Mouse (Mus musculus) small intestine, adult 2 months (tissue): ENCODE data around the gene Ccl9. TPM values are rescaled to one million over a fixed set of nuclear protein-coding genes. Genes with fewer than 3 reads are reported as not detected.

Source experiments
- H3K27ac ChIP-seq: fragments of 200-500 bp; 2 replicates; pipeline ENCODE4 v1.5.1; 2012; ENCODE audit warnings: low read depth, low read length, control low read depth, inconsistent platforms; ENCODE audit not compliant: insufficient read depth
- H3K27me3 ChIP-seq: fragments of 200-500 bp; 2 replicates; pipeline ENCODE4 v1.6.1; 2012; ENCODE audit warnings: mild to moderate bottlenecking, moderate library complexity, low read length, inconsistent platforms; ENCODE audit not compliant: control insufficient read depth, insufficient read depth
- H3K36me3 ChIP-seq: fragments of 200-500 bp; 2 replicates; pipeline ENCODE4 v1.6.1; 2012; ENCODE audit warnings: mild to moderate bottlenecking, low read length, control low read depth, inconsistent platforms; ENCODE audit not compliant: control insufficient read depth, insufficient read depth
- H3K4me1 ChIP-seq: fragments of 200-500 bp; 2 replicates; pipeline ENCODE4 v1.6.1; 2012; ENCODE audit warnings: low read length, inconsistent platforms, mixed read lengths; ENCODE audit not compliant: control insufficient read depth, insufficient read depth, insufficient read length
- H3K4me3 ChIP-seq: fragments of 200-500 bp; 2 replicates; pipeline ENCODE4 v1.5.1; 2012; ENCODE audit warnings: low read depth, mild to moderate bottlenecking, control low read depth, inconsistent platforms, low read length, moderate library complexity
- CTCF ChIP-seq: fragments of 200-500 bp; IDR thresholded peaks from 2 replicates; pipeline ENCODE4 v1.5.1; 2012; ENCODE audit warnings: low read depth, mild to moderate bottlenecking, control low read depth, inconsistent platforms, low read length, moderate library complexity, mixed read lengths; ENCODE audit not compliant: insufficient replicate concordance, insufficient read length; ENCODE audit errors: extremely low read depth
- POLR2A ChIP-seq: fragments of 200-500 bp; IDR thresholded peaks from 2 replicates; pipeline ENCODE4 v1.6.1; 2012; ENCODE audit warnings: low read depth, mild to moderate bottlenecking, control low read depth, inconsistent platforms, low read length, moderate library complexity
- WGBS: fragments of 180-500 bp; shearing (Covaris S2); methylation state at CpG from one replicate; pipeline ENCODE4 v1.1.7; 2018; 5-methylcytosine and 5-hydroxymethylcytosine counted together
- polyA plus RNA-seq: library from polyadenylated mRNA; depleted of rRNA; stranded (reverse); fragments of >200 nt; gene quantifications from 2 replicates; pipeline ENCODE4 v1.2.3, GENCODE M21; 2012

Ccl9 gene
- polyA plus RNA-seq, 1 experiment: 3.7 TPM

DNA sequence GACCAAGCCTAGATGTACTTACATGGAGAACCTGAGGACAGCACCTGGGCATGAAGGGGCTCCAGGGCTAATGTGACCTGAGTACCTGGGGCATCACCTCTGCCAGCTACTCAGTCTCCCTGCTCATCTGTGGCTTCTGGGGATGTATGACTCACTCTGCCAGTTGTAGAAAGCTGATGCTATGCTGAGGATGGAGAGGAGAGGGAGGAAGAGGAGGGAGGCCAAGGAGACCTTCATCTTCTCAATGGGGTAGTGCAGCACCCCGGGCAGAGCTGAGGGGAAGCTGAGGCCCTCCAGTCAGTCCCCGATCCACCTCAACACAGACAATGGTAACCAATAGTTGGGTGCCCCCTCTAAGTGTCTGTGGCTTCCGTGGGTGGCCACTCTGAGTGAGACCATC lies 9.7 kb downstream of the Ccl9 start:
- TF ChIP-seq POLR2A (no peak), CTCF (no peak)
- H3K27ac ChIP-seq: no peak overlapping the region
- H3K36me3 ChIP-seq: no peaks in the 10 kb centered on the region
- no peak overlapping the region for H3K4me3 ChIP-seq
- WGBS: 87% methylated on average over 3 of the region's 3 CpGs
- H3K27me3 ChIP-seq: no peaks in the 10 kb centered on the region
- H3K4me1 ChIP-seq: peaks cover 10% of the 10 kb centered on the region; the same call in 1 of the 2 replicates

DNA sequence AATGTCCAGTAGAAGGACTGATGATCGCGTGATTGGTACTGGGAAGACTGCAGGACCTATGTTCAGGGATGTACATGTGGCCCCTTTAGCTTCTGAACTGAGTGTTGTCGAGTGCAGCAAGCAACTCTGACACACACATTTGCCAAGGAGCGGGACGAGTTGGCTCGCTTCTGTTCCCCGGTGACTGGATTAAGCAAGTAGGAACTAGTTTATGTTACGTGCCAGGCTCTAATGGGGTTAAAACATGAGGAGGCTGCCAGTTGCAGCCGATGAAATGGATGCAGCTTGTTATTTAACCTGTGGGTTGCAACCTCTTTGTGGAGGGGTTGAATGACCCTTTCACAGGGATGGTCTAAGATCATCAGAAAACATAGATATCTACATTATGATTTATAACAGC lies 10.4 kb downstream of the Ccl9 start:
- TF ChIP-seq CTCF (no peak), POLR2A (no peak)
- no peaks in the 10 kb centered on the region for H3K36me3 ChIP-seq
- WGBS: 90% methylated on average over 9 of the region's 9 CpGs
- H3K4me1 ChIP-seq: peaks cover 10% of the 10 kb centered on the region; the same call in 1 of the 2 replicates
- H3K4me3 ChIP-seq: no peak overlapping the region
- no peaks in the 10 kb centered on the region for H3K27me3 ChIP-seq
- no peak overlapping the region for H3K27ac ChIP-seq

DNA sequence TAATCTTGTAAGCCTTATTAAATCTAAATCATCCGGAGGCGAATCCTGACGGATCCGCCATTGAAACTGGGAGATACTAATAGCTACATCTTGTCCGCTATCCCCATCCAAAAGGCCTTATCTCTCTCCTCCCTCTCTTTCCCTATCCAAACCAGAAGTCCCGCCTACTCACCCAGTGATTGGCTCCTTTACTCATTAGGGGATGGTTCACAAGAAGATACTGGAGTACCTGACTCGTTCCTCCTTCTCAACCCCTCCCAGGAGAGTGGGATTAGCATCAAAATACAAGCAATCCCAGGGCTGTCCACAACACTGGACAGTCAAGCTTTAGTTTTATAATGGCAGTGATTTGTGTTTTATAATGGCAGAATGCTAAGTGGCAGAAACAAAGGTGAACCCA lies 11.1 kb downstream of the Ccl9 start:
- Histone ChIP-seq H3K27ac (no peak overlapping the region), H3K36me3 (no peaks in the 10 kb centered on the region), H3K4me1 (peaks cover 7% of the 10 kb centered on the region; the same call in 1 of the 2 replicates), H3K4me3 (no peak overlapping the region), H3K27me3 (no peaks in the 10 kb centered on the region)
- TF ChIP-seq POLR2A (no peak), CTCF (no peak)
- 83% methylated on average over 7 of the region's 7 CpGs for WGBS

- Histone ChIP-seq H3K27ac (no peak overlapping the region), H3K36me3 (no peaks in the 10 kb centered on the region), H3K4me1 (peaks cover 7% of the 10 kb centered on the region; the same call in 1 of the 2 replicates), H3K4me3 (no peak overlapping the region), H3K27me3 (no peaks in the 10 kb centered on the region)
- no peak for TF ChIP-seq CTCF
- TF ChIP-seq POLR2A: no peak
These were observed 11.8 kb downstream of the Ccl9 start for GRCm38 (mm10) chr11:83566617-83567016.

- no peak overlapping the region for H3K27ac ChIP-seq
- WGBS: 52% methylated on average over 2 of the region's 2 CpGs
- H3K4me3 ChIP-seq: no peak overlapping the region
- no peaks in the 10 kb centered on the region for H3K4me1 ChIP-seq
- no peaks in the 10 kb centered on the region for H3K36me3 ChIP-seq
- TF ChIP-seq POLR2A (no peak), CTCF (no peak)
- no peaks in the 10 kb centered on the region for H3K27me3 ChIP-seq
These were observed 14.7 kb downstream of the Ccl9 start for GRCm38 (mm10) chr11:83563754-83564153.

GRCm38 (mm10) chr11:83562311-83562887 lies 16.0 kb downstream of the Ccl9 start:
- no peaks in the 10 kb centered on the region for H3K36me3 ChIP-seq
- no peaks in the 10 kb centered on the region for H3K27me3 ChIP-seq
- no peak for TF ChIP-seq POLR2A
- TF ChIP-seq CTCF: no peak
- no peaks in the 10 kb centered on the region for H3K4me1 ChIP-seq
- H3K4me3 ChIP-seq: no peak overlapping the region
- WGBS: 45% methylated on average over 6 of the region's 6 CpGs
- H3K27ac ChIP-seq: no peak overlapping the region

GRCm38 (mm10) chr11:83560405-83560804 lies 18.0 kb downstream of the Ccl9 start:
- H3K4me1 ChIP-seq: no peaks in the 10 kb centered on the region
- no peaks in the 10 kb centered on the region for H3K36me3 ChIP-seq
- H3K4me3 ChIP-seq: no peak overlapping the region
- TF ChIP-seq CTCF: no peak
- WGBS: 67% methylated on average over 6 of the region's 6 CpGs
- H3K27me3 ChIP-seq: no peaks in the 10 kb centered on the region
- 0 out of 2 replicates have a peak overlapping the region, but pooled peaks have one; percentile 12 for H3K27ac ChIP-seq
